Mouse (Mus musculus) limb, embryonic 15.5 days (tissue): ENCODE results near the gene Sh3bp5. TPM values are rescaled to one million over a fixed set of nuclear protein-coding genes. Genes with fewer than 3 reads are reported as not detected.

Source experiments
- ATAC-seq: fragments of 200-750 bp; cut with Nextera tagmentation; 2 replicates; pipeline ENCODE4 v1.8.0; 2017; ENCODE audit warnings: low read depth, moderate TSS enrichment; ENCODE audit not compliant: insufficient number of reproducible peaks, low FRiP score, low TSS enrichment
- H3K27ac ChIP-seq: fragments of 300-500 bp; sonication (generic); 2 replicates; pipeline ENCODE4 v1.5.1; 2015; ENCODE audit warnings: moderate library complexity, mild to moderate bottlenecking, inconsistent platforms
- H3K27me3 ChIP-seq: fragments of 300-500 bp; sonication (generic); 2 replicates; pipeline ENCODE4 v1.6.1; 2015; ENCODE audit warnings: inconsistent platforms
- H3K36me3 ChIP-seq: fragments of 300-500 bp; sonication (generic); 2 replicates; pipeline ENCODE4 v1.6.1; 2015; ENCODE audit warnings: inconsistent platforms
- H3K4me1 ChIP-seq: fragments of 300-500 bp; sonication (generic); 2 replicates; pipeline ENCODE4 v1.6.1; 2015; ENCODE audit warnings: inconsistent platforms
- H3K4me2 ChIP-seq: fragments of 300-500 bp; sonication (generic); 2 replicates; pipeline ENCODE4 v1.6.1; 2015; ENCODE audit warnings: mild to moderate bottlenecking, inconsistent platforms
- H3K4me3 ChIP-seq: fragments of 300-500 bp; sonication (generic); 2 replicates; pipeline ENCODE4 v1.5.1; 2015; ENCODE audit warnings: mild to moderate bottlenecking, inconsistent platforms
- H3K9ac ChIP-seq: fragments of 300-500 bp; sonication (generic); 2 replicates; pipeline ENCODE4 v1.6.1; 2015; ENCODE audit warnings: inconsistent platforms
- H3K9me3 ChIP-seq: fragments of 300-500 bp; sonication (generic); 2 replicates; pipeline ENCODE4 v1.6.1; 2016; ENCODE audit warnings: inconsistent platforms
- WGBS: fragments of 180-500 bp; shearing (Covaris S2); methylation state at CpG from one replicate; pipeline ENCODE4 v1.1.7; 2015; 5-methylcytosine and 5-hydroxymethylcytosine counted together
- polyA plus RNA-seq: library from polyadenylated mRNA; unstranded; fragments of >200 nt; fragmentation: Nextera tagmentation; extraction: Ambion mirVana; gene quantifications from 2 replicates; pipeline ENCODE4 v1.2.1, GENCODE M21; 2015

Gene Sh3bp5
- polyA plus RNA-seq, 1 experiment from 2014 or later, result 34.4 TPM

DNA sequence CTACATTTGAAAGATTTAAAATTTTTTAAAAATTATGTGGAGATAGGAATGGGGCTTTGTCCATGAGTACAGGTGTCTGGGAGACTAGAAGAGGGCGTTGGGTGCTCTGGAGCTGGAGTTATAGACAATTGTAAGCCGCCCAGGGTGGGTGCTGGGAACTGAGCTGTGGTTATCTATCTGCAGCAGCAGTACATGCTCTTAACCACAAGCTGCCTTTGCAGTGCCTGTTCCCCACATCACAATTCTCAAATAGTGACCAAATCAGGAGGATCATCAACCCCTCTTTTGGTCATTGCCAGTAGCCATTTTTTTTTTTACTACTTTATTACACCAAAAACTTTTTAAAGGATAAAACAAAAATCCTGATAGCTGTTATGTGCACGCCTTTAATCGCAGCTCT is 71.3 kb downstream of the Sh3bp5 start:
- 94% methylated on average over 4 of the region's 4 CpGs for WGBS
- no peak for ATAC-seq
- H3K9ac ChIP-seq, result no peak overlapping the region

DNA sequence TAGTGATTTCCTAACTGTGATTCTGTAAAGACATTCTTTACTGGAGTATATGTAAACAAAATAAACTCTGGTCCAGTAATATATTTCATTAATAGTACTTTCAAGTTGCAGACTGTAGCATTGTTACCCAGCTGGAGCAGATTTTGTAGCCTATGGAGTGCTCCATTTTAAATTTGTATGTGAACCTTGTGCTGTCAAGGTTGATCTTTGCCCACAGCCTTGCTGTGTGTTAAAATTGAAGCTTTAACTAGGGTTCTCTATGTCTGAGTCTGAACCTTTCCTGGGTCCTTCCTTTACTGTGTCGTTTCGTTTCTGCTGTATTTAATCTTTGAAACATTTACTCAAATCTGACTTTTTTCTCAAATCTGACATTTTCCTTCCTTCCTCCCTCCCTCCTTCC is 73.6 kb downstream of the Sh3bp5 start:
- Histone ChIP-seq H3K4me3 (no peak overlapping the region), H3K27ac (no peak overlapping the region), H3K9ac (no peak overlapping the region), H3K27me3 (no peaks in the 10 kb centered on the region), H3K9me3 (no peaks in the 10 kb centered on the region), H3K4me1 (no peaks in the 10 kb centered on the region), H3K4me2 (no peak overlapping the region), H3K36me3 (peaks cover 65% of the 10 kb centered on the region)
- 94% methylated on average over 2 of the region's 2 CpGs for WGBS
- ATAC-seq, result no peak

More for the DNA sequence above, 71.3 kb downstream of the Sh3bp5 start:
- no peak overlapping the region for H3K27ac ChIP-seq
- H3K9me3 ChIP-seq, result no peaks in the 10 kb centered on the region
- H3K27me3 ChIP-seq, result no peaks in the 10 kb centered on the region
- no peak overlapping the region for H3K4me2 ChIP-seq
- H3K4me3 ChIP-seq, result no peak overlapping the region
- H3K4me1 ChIP-seq, result no peaks in the 10 kb centered on the region
- H3K36me3 ChIP-seq, result peaks cover 71% of the 10 kb centered on the region

DNA sequence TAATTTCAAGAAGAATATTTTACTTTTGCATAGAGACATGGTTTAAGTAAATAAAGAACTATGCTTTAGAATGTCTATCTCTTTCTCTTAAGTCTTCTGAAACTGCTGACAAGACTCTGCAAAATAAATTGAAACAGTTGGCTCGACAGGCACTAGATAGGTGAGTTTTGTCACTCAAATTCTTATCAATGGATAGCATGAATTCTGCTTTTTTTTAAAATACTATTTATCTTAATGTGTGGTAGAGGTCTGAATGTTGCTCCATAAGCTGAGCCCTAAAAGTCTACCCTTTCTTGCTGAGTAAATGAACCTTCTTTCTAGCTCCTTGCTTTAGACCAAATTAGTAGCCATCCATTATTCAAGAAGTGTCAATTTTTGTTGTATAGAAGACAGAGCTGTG is 90.5 kb downstream of the Sh3bp5 start:
- 94% methylated on average over 1 of the region's 1 CpGs for WGBS
- no peak for ATAC-seq
- Histone ChIP-seq H3K36me3 (peaks cover 47% of the 10 kb centered on the region), H3K27ac (no peak overlapping the region), H3K4me1 (no peaks in the 10 kb centered on the region), H3K4me2 (no peak overlapping the region), H3K9me3 (no peaks in the 10 kb centered on the region), H3K4me3 (no peak overlapping the region), H3K9ac (no peak overlapping the region), H3K27me3 (no peaks in the 10 kb centered on the region)

DNA sequence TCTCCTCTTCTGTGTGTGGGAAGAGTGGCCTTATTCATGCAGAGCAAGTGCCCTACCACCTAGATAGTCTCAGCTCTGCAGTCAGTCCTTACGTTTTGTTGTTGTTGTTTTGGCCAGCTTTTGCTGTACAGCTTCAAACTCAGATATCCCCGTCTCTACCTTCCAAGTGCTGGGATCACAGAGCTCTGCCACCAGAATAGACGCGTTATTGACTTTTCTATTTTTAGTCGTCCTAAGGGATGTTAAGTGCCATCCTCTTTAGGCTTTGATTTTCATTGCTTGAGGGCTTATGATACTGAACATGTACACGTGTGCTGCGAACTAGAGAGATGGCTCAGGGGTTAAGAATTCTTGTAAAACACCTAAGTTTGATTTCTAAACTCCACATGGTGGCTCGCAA is 92.6 kb downstream of the Sh3bp5 start:
- no peaks in the 10 kb centered on the region for H3K9me3 ChIP-seq
- peaks cover 2% of the 10 kb centered on the region for H3K4me1 ChIP-seq
- H3K9ac ChIP-seq, result no peak overlapping the region
- H3K27ac ChIP-seq, result no peak overlapping the region
- WGBS, result 70% methylated on average over 8 of the region's 8 CpGs
- H3K4me3 ChIP-seq, result no peak overlapping the region
- no peaks in the 10 kb centered on the region for H3K27me3 ChIP-seq
- H3K4me2 ChIP-seq, result no peak overlapping the region
- H3K36me3 ChIP-seq, result peaks cover 37% of the 10 kb centered on the region
- no peak for ATAC-seq

DNA sequence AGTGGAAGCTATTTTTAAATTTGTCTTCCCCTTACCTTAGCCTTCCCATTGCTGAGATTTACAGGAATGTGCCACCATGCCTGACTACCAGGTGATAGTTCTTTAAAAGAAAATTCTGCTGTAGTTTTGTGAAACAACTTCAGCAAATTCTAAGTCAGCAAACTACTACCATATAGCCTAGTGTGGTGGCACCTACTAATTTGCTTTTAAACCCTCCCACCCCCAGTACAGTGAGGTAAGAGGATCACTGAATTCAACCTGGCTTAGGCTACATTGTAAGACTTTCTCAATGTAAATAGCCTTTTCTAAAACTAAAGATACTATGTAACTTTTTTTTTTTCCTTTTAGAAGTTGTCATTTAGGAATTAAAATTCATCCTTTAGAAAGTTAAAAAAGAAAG is 97.9 kb downstream of the Sh3bp5 start:
- Histone ChIP-seq H3K9me3 (no peaks in the 10 kb centered on the region), H3K27ac (no peak overlapping the region), H3K9ac (no peak overlapping the region), H3K27me3 (no peaks in the 10 kb centered on the region), H3K36me3 (peaks cover 8% of the 10 kb centered on the region; the same call in 1 of the 2 replicates), H3K4me3 (peak overlapping the region; percentile 70), H3K4me1 (peaks cover 6% of the 10 kb centered on the region), H3K4me2 (peak overlapping the region; percentile 59; the same call in 1 of the 2 replicates)
- ATAC-seq, result no peak

DNA sequence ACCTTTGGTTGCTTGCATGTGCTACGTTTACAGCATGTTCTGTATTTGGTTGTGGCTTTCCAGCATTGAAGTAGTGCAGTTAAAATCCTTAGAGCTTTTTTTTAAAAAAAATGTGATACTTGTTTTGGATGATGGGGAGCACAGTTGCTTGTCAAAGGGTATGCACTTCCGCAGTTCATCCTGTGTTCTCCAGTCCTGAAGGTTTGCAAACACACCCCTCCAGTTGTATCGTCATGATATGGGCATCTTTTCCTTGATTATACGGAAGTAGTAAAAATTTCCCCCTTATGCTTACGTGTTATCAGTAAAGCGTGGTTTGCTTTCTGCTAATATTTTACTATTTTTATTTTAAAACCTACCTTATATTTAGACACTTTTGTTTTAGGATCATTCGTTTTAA is 98.5 kb downstream of the Sh3bp5 start:
- no peaks in the 10 kb centered on the region for H3K9me3 ChIP-seq
- peak overlapping the region; percentile 96 for H3K27ac ChIP-seq
- peak overlapping the region; percentile 85 for H3K9ac ChIP-seq
- H3K4me2 ChIP-seq, result peak overlapping the region; percentile 59
- WGBS, result 40% methylated on average over 7 of the region's 7 CpGs
- peaks cover 7% of the 10 kb centered on the region; the same call in 1 of the 2 replicates for H3K36me3 ChIP-seq
- no peak for ATAC-seq
- peak overlapping the region; percentile 70 for H3K4me3 ChIP-seq
- H3K4me1 ChIP-seq, result peaks cover 6% of the 10 kb centered on the region
- H3K27me3 ChIP-seq, result no peaks in the 10 kb centered on the region

DNA sequence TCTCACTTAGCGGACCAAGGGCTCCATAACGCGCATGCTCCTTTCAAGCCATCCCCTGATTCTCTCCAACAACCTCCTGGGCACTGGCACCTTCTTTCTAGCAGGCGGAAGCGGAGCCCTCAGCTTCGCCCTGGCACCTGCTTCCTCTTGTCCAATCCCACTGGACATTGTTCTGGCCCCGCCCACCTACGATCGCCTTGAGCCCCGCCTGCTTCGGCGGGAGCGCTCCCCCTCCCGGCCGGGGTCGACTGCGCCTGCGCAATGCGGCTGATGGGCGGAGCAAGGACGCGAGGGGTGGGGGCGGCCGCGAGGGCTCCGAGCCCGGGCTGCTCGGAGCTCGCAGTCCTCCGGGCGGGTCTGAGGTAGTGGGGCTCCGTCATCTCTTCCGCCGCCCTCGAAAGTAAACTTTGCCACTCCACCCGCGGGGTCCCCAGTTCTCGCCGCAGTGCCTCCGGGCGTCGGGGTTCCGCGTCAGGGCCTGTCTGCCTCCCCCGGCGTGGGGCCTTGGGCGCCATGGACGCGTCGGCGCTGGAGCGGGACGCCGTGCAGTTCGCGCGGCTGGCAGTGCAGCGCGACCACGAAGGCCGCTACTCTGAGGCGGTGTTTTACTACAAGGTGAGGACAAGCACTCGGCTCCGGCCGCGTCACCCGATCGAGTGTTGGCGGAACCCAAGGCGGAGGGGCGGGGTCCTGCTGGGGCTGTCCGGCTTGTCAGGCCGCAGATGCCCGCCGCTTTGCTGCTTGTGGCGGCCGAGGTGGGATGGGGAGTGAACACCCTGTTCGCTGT is 99.3 kb downstream of the Sh3bp5 start, which contains the start of gene Capn7:
Gene Capn7 (plus strand): TSS at position 270 of the 787 bp plus-strand sequence.
- Histone ChIP-seq H3K27ac (peak within 1 kb of the TSS; percentile 96), H3K4me1 (peaks cover 6% of the 10 kb centered on the region), H3K4me2 (peak within 1 kb of the TSS; percentile 59), H3K36me3 (peaks cover 7% of the 10 kb centered on the region; the same call in 1 of the 2 replicates), H3K9me3 (no peaks in the 10 kb centered on the region), H3K9ac (peak within 1 kb of the TSS; percentile 85), H3K27me3 (no peaks in the 10 kb centered on the region), H3K4me3 (peak within 1 kb of the TSS; percentile 70)
- WGBS, result under 1% methylated on average over 77 of the region's 78 CpGs
- ATAC-seq, result peak; percentile 96

DNA sequence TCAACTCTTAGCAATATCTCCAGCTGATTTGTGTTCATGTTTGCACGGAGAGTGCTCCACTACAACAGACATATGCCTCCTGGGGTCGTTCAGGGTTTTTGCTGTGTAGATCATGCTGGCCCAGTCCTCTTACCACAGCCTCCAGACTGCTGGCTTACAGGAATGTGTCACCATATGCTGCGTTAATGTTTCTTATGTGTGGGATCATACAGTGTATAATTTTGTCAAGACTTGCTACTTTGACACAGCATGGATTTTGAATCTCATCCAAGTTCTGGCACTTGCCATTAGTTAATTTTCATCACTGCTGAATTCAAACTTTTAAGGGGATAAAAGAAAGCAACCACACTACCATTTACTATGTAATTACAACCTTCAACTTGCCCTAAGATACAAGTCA is 100.1 kb downstream of the Sh3bp5 start:
- no peaks in the 10 kb centered on the region for H3K9me3 ChIP-seq
- H3K9ac ChIP-seq, result no peak overlapping the region
- peaks cover 6% of the 10 kb centered on the region for H3K4me1 ChIP-seq
- H3K27ac ChIP-seq, result no peak overlapping the region
- H3K4me2 ChIP-seq, result peak overlapping the region; percentile 59
- H3K4me3 ChIP-seq, result peak overlapping the region; percentile 70
- 55% methylated on average over 3 of the region's 3 CpGs for WGBS
- peaks cover 4% of the 10 kb centered on the region; the same call in 1 of the 2 replicates for H3K36me3 ChIP-seq
- no peaks in the 10 kb centered on the region for H3K27me3 ChIP-seq
- no peak for ATAC-seq

DNA sequence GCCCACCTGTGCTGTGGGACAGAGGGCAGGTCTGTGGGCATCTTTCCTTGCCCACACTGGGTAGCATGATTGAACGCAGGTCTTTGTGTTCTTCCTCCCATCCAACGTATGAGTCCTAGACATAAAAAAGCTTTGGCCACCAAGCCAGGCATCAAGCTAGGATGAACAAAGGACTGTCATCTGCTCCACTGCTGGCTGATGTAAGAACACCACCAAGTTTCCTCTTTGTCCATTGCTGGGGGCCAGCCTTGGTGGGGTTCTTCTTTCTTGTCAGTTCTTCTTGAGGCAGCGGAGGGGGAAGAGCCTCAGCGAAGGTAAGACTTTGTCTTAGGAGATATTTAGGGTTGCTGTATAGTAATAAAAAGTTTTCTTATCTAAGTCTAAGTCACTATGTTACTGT is 104.9 kb downstream of the Sh3bp5 start:
- Histone ChIP-seq H3K9me3 (no peaks in the 10 kb centered on the region), H3K27ac (no peak overlapping the region), H3K4me1 (no peaks in the 10 kb centered on the region), H3K4me2 (no peak overlapping the region), H3K4me3 (no peak overlapping the region), H3K9ac (no peak overlapping the region), H3K27me3 (no peaks in the 10 kb centered on the region), H3K36me3 (no peaks in the 10 kb centered on the region)
- no peak for ATAC-seq
- 77% methylated on average over 4 of the region's 4 CpGs for WGBS

DNA sequence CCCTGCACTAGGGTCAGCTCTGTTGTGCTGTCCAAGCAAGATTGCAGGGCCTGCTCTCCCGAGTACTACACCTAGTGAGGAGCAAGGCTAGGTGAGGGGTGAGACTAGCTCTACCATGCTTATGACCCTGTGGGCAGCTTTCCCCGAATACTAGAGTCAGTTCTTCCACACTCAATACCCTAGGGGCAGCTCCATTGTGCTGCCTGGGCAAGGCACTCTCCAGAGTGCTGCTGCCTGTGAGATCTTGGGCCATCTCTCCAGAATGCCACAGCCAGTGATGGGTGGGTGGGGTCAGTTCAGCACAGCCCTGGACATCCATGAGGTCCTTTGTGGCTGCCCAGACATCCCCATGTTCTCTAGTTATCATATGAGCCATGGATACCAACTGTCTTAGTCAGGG is 106.1 kb downstream of the Sh3bp5 start:
- Histone ChIP-seq H3K4me1 (no peaks in the 10 kb centered on the region), H3K9ac (no peak overlapping the region), H3K4me2 (no peak overlapping the region), H3K36me3 (no peaks in the 10 kb centered on the region), H3K9me3 (no peaks in the 10 kb centered on the region), H3K27me3 (no peaks in the 10 kb centered on the region), H3K27ac (no peak overlapping the region), H3K4me3 (no peak overlapping the region)
- ATAC-seq, result no peak
- WGBS, result 37% methylated on average over 2 of the region's 2 CpGs

DNA sequence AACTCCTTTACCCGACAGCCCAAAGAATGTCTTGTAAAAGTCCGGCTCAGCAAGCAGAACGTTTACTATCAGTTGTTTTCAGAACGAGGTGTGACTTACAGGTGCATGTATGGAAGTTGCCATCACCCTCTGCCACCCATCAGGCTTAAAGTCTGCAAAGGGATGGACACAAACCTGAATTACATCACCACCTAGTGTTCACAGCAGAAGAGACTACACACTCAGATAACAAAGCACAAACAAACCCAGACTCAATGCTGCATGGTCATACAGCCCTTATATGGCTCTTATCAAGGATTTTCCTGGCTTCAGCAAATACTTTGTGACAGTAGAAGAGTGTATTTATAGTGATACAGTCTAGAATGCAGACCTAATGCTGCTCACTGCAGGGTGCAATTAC is 108.2 kb downstream of the Sh3bp5 start:
- WGBS, result 63% methylated on average over 4 of the region's 4 CpGs
- H3K9ac ChIP-seq, result no peak overlapping the region

DNA sequence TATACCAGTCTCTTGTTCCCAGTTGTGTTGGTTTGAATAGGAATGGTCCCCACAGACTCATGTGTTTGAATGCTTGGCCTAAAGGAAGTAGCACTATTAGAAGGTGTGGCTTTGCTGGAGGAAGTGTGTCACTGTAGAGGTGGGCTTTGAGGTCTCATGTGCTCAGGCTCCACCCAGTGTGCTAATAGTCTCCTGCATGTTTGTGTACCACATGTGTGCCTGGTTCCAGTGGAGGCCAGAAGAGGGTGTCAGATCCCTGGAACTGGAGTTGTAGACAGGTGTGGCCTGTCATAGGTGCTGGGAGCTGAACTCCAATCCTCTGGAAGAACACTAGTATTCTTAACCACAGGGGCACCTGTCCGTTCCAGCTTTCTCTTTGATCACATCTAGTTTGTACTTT is 108.7 kb downstream of the Sh3bp5 start:
- H3K9ac ChIP-seq, result no peak overlapping the region
- no peaks in the 10 kb centered on the region for H3K36me3 ChIP-seq
- H3K4me1 ChIP-seq, result peaks cover 10% of the 10 kb centered on the region
- H3K27ac ChIP-seq, result no peak overlapping the region
- ATAC-seq, result no peak
- WGBS, result 83% methylated on average over 1 of the region's 1 CpGs
- H3K27me3 ChIP-seq, result no peaks in the 10 kb centered on the region
- H3K4me3 ChIP-seq, result no peak overlapping the region
- no peaks in the 10 kb centered on the region for H3K9me3 ChIP-seq
- no peak overlapping the region for H3K4me2 ChIP-seq

More for the DNA sequence above, 108.2 kb downstream of the Sh3bp5 start:
- no peaks in the 10 kb centered on the region for H3K36me3 ChIP-seq
- no peak for ATAC-seq
- no peak overlapping the region for H3K4me2 ChIP-seq
- no peak overlapping the region for H3K27ac ChIP-seq
- no peak overlapping the region for H3K4me3 ChIP-seq
- H3K4me1 ChIP-seq, result peaks cover 10% of the 10 kb centered on the region
- H3K9me3 ChIP-seq, result no peaks in the 10 kb centered on the region
- no peaks in the 10 kb centered on the region for H3K27me3 ChIP-seq
